Mouse (Mus musculus): Measurements from ENCODE around the gene Akr1b7.

DNA sequence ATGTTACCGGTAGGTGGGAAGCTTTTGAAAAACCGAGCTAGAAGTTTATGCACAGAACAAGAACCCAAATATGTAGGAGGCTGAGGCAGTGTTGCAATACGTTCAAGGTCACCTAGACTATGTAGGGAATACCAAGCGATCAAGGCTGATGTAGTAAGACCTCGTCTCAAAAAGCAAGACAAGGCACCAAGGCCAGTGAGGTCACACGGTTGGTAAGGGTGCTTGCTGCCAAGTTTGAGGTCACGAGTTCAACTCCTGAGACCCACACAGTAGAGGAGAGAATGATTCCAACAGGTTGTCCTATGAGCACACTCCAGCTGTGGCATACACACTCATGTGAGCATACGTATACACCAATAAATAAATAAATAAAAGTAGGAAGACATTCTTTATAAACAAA is 42.1 kb upstream of the Akr1b7 start:
- TF ChIP-seq ZNF384 (IDR thresholded peaks at IDR 0.05; ENCODE audit: low read depth, low read length) (no peak), HCFC1 (IDR thresholded peaks at IDR 0.05; ENCODE audit: borderline replicate concordance, insufficient read depth, low read length) (no peak), CHD2 (IDR thresholded peaks at IDR 0.05; ENCODE audit: low read depth, low read length) (no peak), ZC3H11A (IDR thresholded peaks at IDR 0.05; ENCODE audit: borderline replicate concordance, low read depth, low read length) (no peak), MAFK (IDR thresholded peaks at IDR 0.05; ENCODE audit: insufficient read depth, low read depth, low read length) (no peak)

Data from ES-E14 (cell line).